Mouse (Mus musculus) lung, embryonic 16.5 days (tissue): ENCODE data around the gene Crnn. TPM values are rescaled to one million over a fixed set of nuclear protein-coding genes. Genes with fewer than 3 reads are reported as not detected.

Source experiments
- ATAC-seq: fragments of 200-750 bp; cut with Nextera tagmentation; 2 replicates; pipeline ENCODE4 v1.8.0; 2017; ENCODE audit warnings: low read depth, mild to moderate bottlenecking, moderate library complexity
- H3K27ac ChIP-seq: fragments of 300-500 bp; sonication (generic); 2 replicates; pipeline ENCODE4 v1.5.1; 2014; ENCODE audit warnings: mild to moderate bottlenecking, control low read depth, low read length
- H3K27me3 ChIP-seq: fragments of 300-500 bp; sonication (generic); 2 replicates; pipeline ENCODE4 v1.6.1; 2014; ENCODE audit warnings: low read depth, low read length, mixed read lengths; ENCODE audit not compliant: control insufficient read depth, insufficient read depth
- H3K36me3 ChIP-seq: fragments of 300-500 bp; sonication (generic); 2 replicates; pipeline ENCODE4 v1.6.1; 2014; ENCODE audit warnings: low read length; ENCODE audit not compliant: control insufficient read depth, insufficient read depth
- H3K4me1 ChIP-seq: fragments of 300-500 bp; sonication (generic); replicated peaks from 2 replicates; pipeline ENCODE4 v1.6.1; 2014; ENCODE audit warnings: low read length, mixed read lengths; ENCODE audit not compliant: control insufficient read depth, insufficient read depth
- H3K4me2 ChIP-seq: fragments of 300-500 bp; sonication (generic); 2 replicates; pipeline ENCODE4 v1.6.1; 2014; ENCODE audit warnings: low read depth, low read length, control low read depth
- H3K4me3 ChIP-seq: fragments of 300-500 bp; sonication (generic); 2 replicates; pipeline ENCODE4 v1.5.1; 2014; ENCODE audit warnings: mild to moderate bottlenecking, low read length, control low read depth
- H3K9ac ChIP-seq: fragments of 300-500 bp; sonication (generic); 2 replicates; pipeline ENCODE4 v1.6.1; 2014; ENCODE audit warnings: low read length, control low read depth
- H3K9me3 ChIP-seq: fragments of 300-500 bp; sonication (generic); 2 replicates; pipeline ENCODE4 v1.6.1; 2016; ENCODE audit warnings: low read length; ENCODE audit not compliant: control insufficient read depth
- WGBS: fragments of 180-500 bp; shearing (Covaris S2); extraction: QIAGEN DNeasy Blood & Tissue Kit; methylation state at CpG from one replicate; pipeline ENCODE4 v1.1.7; 2014; 5-methylcytosine and 5-hydroxymethylcytosine counted together
- polyA plus RNA-seq: library from polyadenylated mRNA; unstranded; fragments of >200 nt; fragmentation: Nextera tagmentation; extraction: Ambion mirVana; gene quantifications from 2 replicates; pipeline ENCODE4 v1.2.1, GENCODE M21; 2015

Crnn gene
- not detected in 2 replicates for polyA plus RNA-seq

DNA sequence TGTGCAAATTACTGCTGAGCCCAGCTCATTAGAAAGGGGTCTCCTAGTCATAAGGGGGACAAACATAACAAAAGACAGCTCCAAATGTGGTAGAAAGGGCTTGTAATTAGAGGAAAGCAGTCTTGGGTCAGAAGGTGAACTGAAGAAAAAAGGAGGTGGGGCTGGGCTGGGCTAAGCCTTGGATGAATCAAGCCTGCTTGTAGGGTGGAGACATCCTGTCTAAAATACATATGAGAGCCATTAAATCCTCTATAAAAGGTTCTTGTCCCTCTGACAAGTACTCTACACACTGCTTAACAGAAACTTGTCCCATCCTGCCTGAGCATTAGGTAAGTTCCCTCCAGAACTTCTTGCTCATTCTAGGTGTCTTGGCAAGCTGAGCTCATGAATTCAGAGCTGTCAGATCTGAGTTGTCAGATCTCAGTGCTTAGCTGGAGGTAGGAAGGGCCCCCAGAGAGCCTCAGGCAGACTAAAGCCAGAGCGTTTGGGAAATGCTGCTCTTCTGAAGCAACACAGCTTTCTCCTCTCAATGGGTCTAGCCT is at the start of gene Crnn:
TSS of gene Crnn (plus strand) at position 278 of the 542 bp plus-strand sequence.
- Histone ChIP-seq H3K27ac (no peak within 1 kb of the TSS), H3K9ac (no peak within 1 kb of the TSS), H3K9me3 (no peaks in the 10 kb centered on the region), H3K27me3 (no peaks in the 10 kb centered on the region), H3K4me3 (no peak within 1 kb of the TSS), H3K4me2 (no peak within 1 kb of the TSS), H3K36me3 (no peaks in the 10 kb centered on the region), H3K4me1 (no peaks in the 10 kb centered on the region)
- 65% methylated on average over 1 of the region's 1 CpGs for WGBS
- ATAC-seq, result no peak

- WGBS, result 64% methylated on average over 2 of the region's 2 CpGs
- Histone ChIP-seq H3K4me3 (no peak overlapping the region), H3K27me3 (no peaks in the 10 kb centered on the region), H3K4me2 (no peak overlapping the region), H3K9ac (no peak overlapping the region), H3K4me1 (no peaks in the 10 kb centered on the region), H3K27ac (no peak overlapping the region), H3K9me3 (no peaks in the 10 kb centered on the region), H3K36me3 (no peaks in the 10 kb centered on the region)
- ATAC-seq, result no peak
These were observed 48.1 kb upstream of the Crnn start for GRCm38 (mm10) chr3:93096447-93096846.

DNA sequence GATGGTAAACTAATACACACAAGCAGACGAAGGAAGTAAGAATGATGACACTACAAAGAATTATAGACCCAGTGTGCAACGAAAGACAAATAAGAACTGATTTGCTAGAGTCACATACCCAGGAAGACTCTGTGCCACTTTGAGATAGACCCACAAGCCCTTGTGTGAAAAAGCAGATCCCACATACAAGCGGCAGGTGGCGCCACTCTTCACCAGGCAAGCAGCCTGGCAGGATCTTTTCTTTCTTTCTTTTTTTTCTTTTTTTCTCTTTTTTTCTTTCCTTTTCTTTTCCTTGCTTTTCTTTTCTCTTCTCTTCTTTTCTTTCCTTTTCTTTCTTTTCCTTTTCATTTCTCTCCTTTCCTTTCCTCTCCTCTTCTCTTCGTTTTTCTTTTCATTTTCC is 32.9 kb upstream of the Crnn start:
- H3K27ac ChIP-seq, result no peak overlapping the region
- no peak overlapping the region for H3K4me3 ChIP-seq
- H3K36me3 ChIP-seq, result no peaks in the 10 kb centered on the region
- H3K4me1 ChIP-seq, result no peaks in the 10 kb centered on the region
- WGBS, result 42% methylated on average over 5 of the region's 5 CpGs
- H3K4me2 ChIP-seq, result no peak overlapping the region
- H3K27me3 ChIP-seq, result no peaks in the 10 kb centered on the region
- ATAC-seq, result no peak
- no peaks in the 10 kb centered on the region for H3K9me3 ChIP-seq
- H3K9ac ChIP-seq, result no peak overlapping the region

- H3K9ac ChIP-seq, result no peak overlapping the region
- H3K27me3 ChIP-seq, result no peaks in the 10 kb centered on the region
- H3K4me1 ChIP-seq, result no peaks in the 10 kb centered on the region
- no peaks in the 10 kb centered on the region for H3K9me3 ChIP-seq
- no peak for ATAC-seq
- WGBS, result 0% methylated on average over 2 of the region's 2 CpGs
- no peaks in the 10 kb centered on the region for H3K36me3 ChIP-seq
- no peak overlapping the region for H3K4me2 ChIP-seq
- H3K27ac ChIP-seq, result no peak overlapping the region
- no peak overlapping the region for H3K4me3 ChIP-seq
These were observed 30.1 kb upstream of the Crnn start for GRCm38 (mm10) chr3:93114481-93114880.

DNA sequence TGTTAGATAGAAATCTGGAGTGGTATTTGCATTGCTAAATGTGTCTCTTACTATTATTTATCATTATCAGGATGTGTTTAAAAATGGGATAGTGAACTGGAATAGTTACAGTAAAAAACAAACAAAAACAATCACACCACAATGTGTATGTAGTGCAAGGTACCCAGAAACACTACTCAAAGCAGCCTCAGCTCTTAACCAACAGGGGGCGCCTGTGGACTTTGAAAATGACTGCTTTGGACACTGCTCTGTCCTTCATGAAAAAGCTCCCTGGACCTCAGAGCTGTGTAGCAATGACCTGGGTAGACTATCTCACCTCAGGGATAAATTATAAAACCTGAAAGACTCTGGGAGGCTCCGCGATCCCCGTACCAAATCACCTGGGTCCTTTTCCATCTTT is 25.5 kb upstream of the Crnn start:
- no peak overlapping the region for H3K4me3 ChIP-seq
- 37% methylated on average over 4 of the region's 4 CpGs for WGBS
- H3K9me3 ChIP-seq, result no peaks in the 10 kb centered on the region
- H3K9ac ChIP-seq, result no peak overlapping the region
- H3K36me3 ChIP-seq, result no peaks in the 10 kb centered on the region
- no peak overlapping the region for H3K27ac ChIP-seq
- ATAC-seq, result no peak
- H3K4me1 ChIP-seq, result no peaks in the 10 kb centered on the region
- no peaks in the 10 kb centered on the region for H3K27me3 ChIP-seq
- H3K4me2 ChIP-seq, result no peak overlapping the region

DNA sequence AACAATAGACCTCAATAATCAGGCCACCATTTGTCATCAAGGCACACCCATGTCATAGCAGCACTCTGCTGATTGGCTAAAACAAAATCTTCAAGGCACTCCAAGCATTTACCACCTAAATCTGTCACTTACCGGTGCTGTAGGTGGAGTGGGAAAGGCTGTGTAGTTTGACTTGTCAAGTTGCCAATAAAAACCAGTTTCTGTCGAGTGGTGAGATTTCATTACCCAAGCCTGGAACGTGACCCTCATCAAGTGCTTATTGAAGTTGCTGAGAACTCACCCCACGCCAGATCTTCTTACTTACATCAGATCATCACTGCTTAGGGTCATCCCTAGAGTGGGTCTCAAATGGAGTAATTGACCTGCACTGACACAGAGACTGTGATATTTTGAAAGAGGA is 16.5 kb upstream of the Crnn start:
- Histone ChIP-seq H3K9me3 (no peaks in the 10 kb centered on the region), H3K4me3 (no peak overlapping the region), H3K9ac (no peak overlapping the region), H3K36me3 (no peaks in the 10 kb centered on the region), H3K4me2 (no peak overlapping the region), H3K4me1 (0 out of 2 replicates have a peak, but pooled peaks cover 3% of the 10 kb centered on the region), H3K27ac (peak overlapping the region; percentile 30), H3K27me3 (no peaks in the 10 kb centered on the region)
- peak; percentile 90 for ATAC-seq
- 14% methylated on average over 4 of the region's 4 CpGs for WGBS

DNA sequence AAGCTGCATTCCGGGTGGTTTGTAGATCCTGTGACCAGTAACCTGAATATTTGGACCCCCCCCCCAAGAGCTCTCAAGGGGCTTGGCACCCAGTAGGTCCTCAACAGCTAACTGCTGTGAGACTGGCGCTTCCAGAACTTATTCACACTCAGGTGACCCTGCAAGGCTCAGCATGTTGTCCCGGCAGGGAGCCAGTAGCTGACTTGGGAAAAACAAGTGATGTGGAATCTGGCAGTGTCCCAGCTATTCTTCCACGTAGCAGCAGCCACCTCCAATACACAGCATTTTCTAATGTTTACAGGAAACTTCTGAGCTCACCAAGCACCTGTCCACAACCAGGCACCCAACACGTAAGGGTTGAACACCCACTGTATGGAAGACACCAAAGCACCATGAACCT is 15.5 kb upstream of the Crnn start:
- 38% methylated on average over 5 of the region's 5 CpGs for WGBS
- Histone ChIP-seq H3K4me2 (no peak overlapping the region), H3K36me3 (no peaks in the 10 kb centered on the region), H3K4me1 (0 out of 2 replicates have a peak, but pooled peaks cover 3% of the 10 kb centered on the region), H3K9ac (no peak overlapping the region), H3K27me3 (no peaks in the 10 kb centered on the region), H3K4me3 (no peak overlapping the region), H3K9me3 (no peaks in the 10 kb centered on the region), H3K27ac (no peak overlapping the region; the same call in 1 of the 2 replicates)
- ATAC-seq, result no peak

DNA sequence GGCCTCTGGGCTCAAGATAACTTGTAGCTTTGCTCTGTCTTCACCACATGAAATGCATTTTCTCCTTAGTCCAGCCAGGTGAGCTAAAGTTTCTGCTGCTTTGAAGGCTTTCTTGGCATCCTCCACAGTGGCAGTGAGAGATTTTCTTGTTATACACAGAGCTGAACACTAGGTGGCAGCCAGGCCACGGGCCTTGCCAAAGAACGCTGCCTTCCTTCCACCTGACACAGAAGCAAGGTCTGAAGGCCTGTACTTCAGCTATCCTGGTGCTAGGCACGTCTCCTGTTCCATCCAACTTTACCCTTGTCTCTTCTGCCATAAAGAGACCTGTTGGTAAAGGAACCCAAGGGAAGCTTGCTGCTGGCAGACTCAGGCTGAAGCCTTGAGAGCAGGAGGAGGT is 14.1 kb upstream of the Crnn start:
- ATAC-seq, result no peak
- H3K9me3 ChIP-seq, result no peaks in the 10 kb centered on the region
- no peak overlapping the region for H3K4me3 ChIP-seq
- H3K4me2 ChIP-seq, result no peak overlapping the region
- H3K27me3 ChIP-seq, result no peaks in the 10 kb centered on the region
- no peak overlapping the region for H3K27ac ChIP-seq
- 0 out of 2 replicates have a peak, but pooled peaks cover 3% of the 10 kb centered on the region for H3K4me1 ChIP-seq
- WGBS, result 8% methylated on average over 3 of the region's 3 CpGs
- H3K9ac ChIP-seq, result no peak overlapping the region
- no peaks in the 10 kb centered on the region for H3K36me3 ChIP-seq

DNA sequence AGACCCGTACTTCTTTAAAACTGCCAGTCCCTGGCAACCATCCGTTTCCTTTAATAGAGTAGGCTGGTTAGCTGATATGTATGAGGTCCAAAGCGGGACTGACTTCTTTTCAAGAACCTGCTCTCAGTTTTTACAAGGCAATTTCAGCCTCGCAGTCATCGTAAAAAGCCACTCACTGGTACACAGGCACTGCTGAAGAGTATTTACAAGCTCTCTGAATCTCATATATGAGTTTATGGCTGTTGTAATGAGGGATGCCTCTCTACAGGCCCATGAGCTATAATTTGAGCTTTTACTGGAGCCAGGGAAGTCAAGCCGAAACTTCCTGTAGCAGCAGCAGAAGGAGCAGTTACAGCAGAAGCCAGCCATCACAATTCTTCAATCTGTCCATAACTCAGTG is 17.9 kb downstream of the Crnn start:
- Histone ChIP-seq H3K27ac (no peak overlapping the region), H3K36me3 (no peaks in the 10 kb centered on the region), H3K4me1 (no peaks in the 10 kb centered on the region), H3K27me3 (no peaks in the 10 kb centered on the region), H3K9ac (no peak overlapping the region), H3K4me3 (no peak overlapping the region), H3K9me3 (no peaks in the 10 kb centered on the region), H3K4me2 (no peak overlapping the region)
- ATAC-seq, result no peak
- 80% methylated on average over 6 of the region's 6 CpGs for WGBS
